Mouse (Mus musculus): ENCODE results near the gene Tmem247. TPM values are rescaled to one million over a fixed set of nuclear protein-coding genes. Genes with fewer than 3 reads are reported as not detected.

The Tmem247 gene
- total and polyA plus RNA-seq, 3 experiments: not detected

DNA sequence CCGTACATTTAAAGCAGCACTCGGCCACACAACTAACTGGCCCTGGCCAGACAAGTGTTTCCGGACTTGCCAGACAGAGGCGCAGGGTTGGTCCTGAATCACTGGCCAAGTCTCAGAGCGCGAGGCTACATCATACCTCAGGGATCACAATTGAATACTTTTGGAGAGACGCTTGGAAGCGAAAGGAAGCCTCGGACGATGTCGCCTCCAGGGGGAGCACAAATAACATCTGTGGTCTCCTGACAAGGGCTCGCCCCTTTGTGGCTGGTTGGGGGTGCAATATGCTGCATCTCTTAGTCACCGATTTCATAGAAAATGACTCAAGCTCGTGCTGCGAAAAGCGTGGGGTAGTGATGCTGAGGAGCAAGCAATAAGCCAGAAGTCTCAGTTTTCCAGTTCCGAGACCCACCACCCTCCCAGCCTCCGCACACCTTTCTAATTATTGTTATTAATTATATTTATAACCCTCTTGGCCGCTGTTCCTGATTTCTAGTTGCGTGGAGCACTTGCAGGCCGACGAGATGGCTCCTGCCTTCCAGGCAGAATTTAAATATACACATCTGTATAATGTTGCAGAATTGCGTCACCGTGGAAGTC lies 45.2 kb downstream of the Tmem247 start:
- peak overlapping the region; percentile 80 for H3K4me2 ChIP-seq (ENCODE audit: insufficient read depth, low read depth, poor library complexity, severe bottlenecking)
- in situ Hi-C loops (cut with MboI; ENCODE audit: low pct_ligation_motif_present, low pct_unique_long_range_greater_than_20kb, low sequenced_read_pairs): no loop called here
- dilution Hi-C loops (cut with MboI; ENCODE audit: extremely low pct_ligation_motif_present, extremely low pct_unique_long_range_greater_than_20kb, low sequenced_read_pairs): no loop called here
- H3K4me1 ChIP-seq (ENCODE audit: control insufficient read depth in 1 of 2, insufficient read depth in 2 of 2): peaks cover 26 to 72% of the 10 kb centered on the region in 2 experiments
- no peaks in the 10 kb centered on the region for H3K9me3 ChIP-seq (replicated peaks; ENCODE audit: low read length)
- H3K79me2 ChIP-seq (replicated peaks; ENCODE audit: control insufficient read depth, extremely low read depth, insufficient read depth, poor library complexity, severe bottlenecking): peaks cover 17% of the 10 kb centered on the region
- peak; percentile 88 for DNase-seq (ENCODE audit: extremely low read depth)
- H3K9ac ChIP-seq (ENCODE audit: insufficient read depth, low read depth): peak overlapping the region; percentile 80
- H3K4me3 ChIP-seq (replicated peaks in 1 of 3; ENCODE audit: low read depth in 2 of 3, low read length in 2 of 3, poor library complexity in 1 of 3): peak overlapping the region; percentile 53 to 91 (median 88)
- no peak for TF ChIP-seq MAFK (IDR thresholded peaks at IDR 0.05; ENCODE audit: insufficient replicate concordance, low read length)
- peak; percentile 39; the same call in 1 of the 2 replicates for TF ChIP-seq TBP (conservative IDR thresholded peaks at IDR 0.05; ENCODE audit: low read depth, low read length)
- TF ChIP-seq GABPA (IDR thresholded peaks at IDR 0.05; ENCODE audit: insufficient replicate concordance, low read depth, low read length): no peak
- no peak for TF ChIP-seq KAT2A (IDR thresholded peaks at IDR 0.05; ENCODE audit: insufficient replicate concordance, low read length)
- TF ChIP-seq MYC (IDR thresholded peaks at IDR 0.05; ENCODE audit: low read depth, low read length): peak; percentile 30; the same call in 1 of the 2 replicates
- peak; percentile 53; the same call in 1 of the 2 replicates for TF ChIP-seq TCF12 (IDR thresholded peaks at IDR 0.05; ENCODE audit: low read depth, low read length)
- TF ChIP-seq CHD2 (IDR thresholded peaks at IDR 0.05; ENCODE audit: low read length): 0 out of 2 replicates have a peak, but pooled peaks have one; percentile 13
- peak; percentile 65 for TF ChIP-seq IRF4 (IDR thresholded peaks at IDR 0.05; ENCODE audit: low read depth, low read length)
- 0 out of 2 replicates have a peak, but pooled peaks have one; percentile 37 for TF ChIP-seq NELFE (IDR thresholded peaks at IDR 0.05; ENCODE audit: low read depth, low read length)
- TF ChIP-seq POLR2AphosphoS2 (IDR thresholded peaks at IDR 0.05; ENCODE audit: low read depth, low read length): no peak
- TF ChIP-seq ETS1 (conservative IDR thresholded peaks at IDR 0.05; ENCODE audit: low read depth, low read length): peak; percentile 53; the same call in 1 of the 2 replicates
- peak; percentile 63 for TF ChIP-seq SMC3 (IDR thresholded peaks at IDR 0.05; ENCODE audit: low read depth, low read length)
- no peak for TF ChIP-seq E2F4 (IDR thresholded peaks at IDR 0.05; ENCODE audit: insufficient replicate concordance, low read depth, low read length)
- TF ChIP-seq JUND (conservative IDR thresholded peaks at IDR 0.05; ENCODE audit: low read depth, low read length): no peak
- peak; percentile 36; the same call in 1 of the 2 replicates for TF ChIP-seq MEF2A (IDR thresholded peaks at IDR 0.05; ENCODE audit: borderline replicate concordance, low read depth, low read length)
- no peak for TF ChIP-seq JUN (IDR thresholded peaks at IDR 0.05; ENCODE audit: insufficient read depth, low read depth, low read length)
- TF ChIP-seq CHD1 (IDR thresholded peaks at IDR 0.05; ENCODE audit: low read depth, low read length): peak; percentile 72; the same call in 1 of the 2 replicates
- no peak; the same call in 1 of the 2 replicates for TF ChIP-seq MAZ (IDR thresholded peaks at IDR 0.05; ENCODE audit: low read depth, low read length)
- TF ChIP-seq SIN3A (IDR thresholded peaks at IDR 0.05; ENCODE audit: low read length): peak; percentile 74
- 0 out of 2 replicates have a peak, but pooled peaks have one; percentile 40 for TF ChIP-seq MAX (IDR thresholded peaks at IDR 0.05; ENCODE audit: low read length)
- peak; percentile 61 for TF ChIP-seq RAD21 (IDR thresholded peaks at IDR 0.05; ENCODE audit: low read depth, low read length)
- TF ChIP-seq BHLHE40 (IDR thresholded peaks at IDR 0.05; ENCODE audit: low read depth, low read length): peak; percentile 67
- TF ChIP-seq ELF1 (IDR thresholded peaks at IDR 0.05; ENCODE audit: low read depth, low read length): no peak
- TF ChIP-seq HCFC1 (IDR thresholded peaks at IDR 0.05; ENCODE audit: low read depth, low read length): no peak
- TF ChIP-seq ZKSCAN1 (IDR thresholded peaks at IDR 0.05; ENCODE audit: borderline replicate concordance, low read depth, low read length): no peak
- peak; percentile 13; the same call in 1 of the 2 replicates for TF ChIP-seq POLR2A (IDR thresholded peaks at IDR 0.05; ENCODE audit: low read depth, low read length)
- no peak for TF ChIP-seq PAX5 (IDR thresholded peaks at IDR 0.05; ENCODE audit: low read length)
- peak; percentile 73; the same call in 1 of the 2 replicates for TF ChIP-seq UBTF (IDR thresholded peaks at IDR 0.05; ENCODE audit: low read depth, low read length)
- TF ChIP-seq CTCF (conservative IDR thresholded peaks at IDR 0.05 in 1 of 2, IDR thresholded peaks at IDR 0.05 in 1 of 2; ENCODE audit: low read depth in 2 of 2, low read length in 2 of 2): peak; percentile 41 to 76; a peak in 3 of 4 replicates
- H3K36me3 ChIP-seq (replicated peaks in 1 of 2; ENCODE audit: control insufficient read depth in 1 of 2, insufficient read depth in 1 of 2, low read length in 1 of 2): peaks cover 4 to 23% of the 10 kb centered on the region in 2 experiments
- no peaks in the 10 kb centered on the region for H3K27me3 ChIP-seq (replicated peaks)
- H3K27ac ChIP-seq (ENCODE audit: insufficient read depth, low read depth): peak overlapping the region; percentile 58

All from CH12.LX (cell line).